Mouse (Mus musculus): ENCODE measurements around the gene Atp11c. TPM values are rescaled to one million over a fixed set of nuclear protein-coding genes. Genes with fewer than 3 reads are reported as not detected.
A peak's percentile ranks its signal among the peaks of the same experiment; 100 is the strongest.

Atp11c gene
- polyA plus RNA-seq, 1 experiment from 2014 or later: 13.5 TPM

DNA sequence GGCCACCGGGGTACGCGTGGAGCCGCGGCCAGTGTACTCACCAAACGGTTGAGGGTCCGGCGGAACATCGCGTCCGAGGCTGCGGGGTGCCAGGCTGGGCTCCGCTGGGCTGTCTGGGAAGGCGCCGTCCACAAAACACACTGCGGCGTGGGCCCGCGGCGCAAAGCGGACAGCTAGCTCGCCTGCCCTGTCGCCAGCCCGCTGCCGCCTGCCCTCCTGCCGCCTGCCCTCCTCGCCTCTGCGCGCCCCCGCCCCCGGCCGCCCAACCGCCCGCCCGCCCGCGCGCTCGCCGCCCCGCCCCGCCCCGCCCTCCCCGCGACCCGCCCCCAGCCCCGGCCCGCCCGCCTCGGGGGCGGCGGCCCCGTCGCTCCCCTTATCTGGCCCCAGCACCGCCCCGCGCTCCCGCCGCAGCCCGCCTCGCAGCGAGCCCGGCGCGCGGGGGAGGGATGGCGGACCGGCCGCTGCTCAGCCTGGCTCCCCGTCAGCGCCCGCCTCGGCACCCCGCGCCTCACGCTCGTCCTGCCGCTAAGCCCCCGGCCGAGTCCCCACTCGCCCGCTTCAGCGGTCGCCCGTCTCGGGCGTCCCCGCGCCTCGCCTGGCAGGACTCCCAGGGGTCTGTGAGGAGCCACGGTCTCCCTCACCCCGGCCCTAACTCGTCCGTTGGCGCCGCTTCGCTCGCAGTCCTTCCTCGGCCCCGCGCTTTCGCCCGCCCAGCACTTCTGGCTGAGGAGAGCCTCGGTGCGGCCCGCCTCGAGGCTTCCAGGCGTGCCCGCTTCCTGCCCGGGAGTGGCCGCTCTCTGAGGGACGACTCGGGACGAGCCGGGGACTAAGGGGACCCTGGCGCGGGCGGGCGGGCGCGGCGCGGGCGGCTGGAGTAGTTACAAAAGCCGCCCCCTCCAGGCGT lies 188.5 kb downstream of the Atp11c start:
- peak; percentile 72 for ATAC-seq
- peaks cover 8% of the 10 kb centered on the region; the same call in 1 of the 2 replicates for H3K4me1 ChIP-seq (replicated peaks; ENCODE audit: control insufficient read depth, insufficient read depth, low read length)
- H3K27me3 ChIP-seq (replicated peaks; ENCODE audit: control insufficient read depth, insufficient read depth, low read length): no peaks in the 10 kb centered on the region
- WGBS: 13% methylated on average over 31 of the region's 126 CpGs
- H3K27ac ChIP-seq (ENCODE audit: low read length): peak overlapping the region; percentile 92
- peak overlapping the region; percentile 71 for H3K4me3 ChIP-seq (replicated peaks; ENCODE audit: low read length)
- H3K9ac ChIP-seq (replicated peaks; ENCODE audit: low read depth, low read length): peak overlapping the region; percentile 81
- H3K36me3 ChIP-seq (ENCODE audit: control insufficient read depth, insufficient read depth): no peaks in the 10 kb centered on the region
- no peaks in the 10 kb centered on the region for H3K9me3 ChIP-seq (ENCODE audit: control insufficient read depth, low read length)
- H3K4me2 ChIP-seq (ENCODE audit: low read length): peak overlapping the region; percentile 60

DNA sequence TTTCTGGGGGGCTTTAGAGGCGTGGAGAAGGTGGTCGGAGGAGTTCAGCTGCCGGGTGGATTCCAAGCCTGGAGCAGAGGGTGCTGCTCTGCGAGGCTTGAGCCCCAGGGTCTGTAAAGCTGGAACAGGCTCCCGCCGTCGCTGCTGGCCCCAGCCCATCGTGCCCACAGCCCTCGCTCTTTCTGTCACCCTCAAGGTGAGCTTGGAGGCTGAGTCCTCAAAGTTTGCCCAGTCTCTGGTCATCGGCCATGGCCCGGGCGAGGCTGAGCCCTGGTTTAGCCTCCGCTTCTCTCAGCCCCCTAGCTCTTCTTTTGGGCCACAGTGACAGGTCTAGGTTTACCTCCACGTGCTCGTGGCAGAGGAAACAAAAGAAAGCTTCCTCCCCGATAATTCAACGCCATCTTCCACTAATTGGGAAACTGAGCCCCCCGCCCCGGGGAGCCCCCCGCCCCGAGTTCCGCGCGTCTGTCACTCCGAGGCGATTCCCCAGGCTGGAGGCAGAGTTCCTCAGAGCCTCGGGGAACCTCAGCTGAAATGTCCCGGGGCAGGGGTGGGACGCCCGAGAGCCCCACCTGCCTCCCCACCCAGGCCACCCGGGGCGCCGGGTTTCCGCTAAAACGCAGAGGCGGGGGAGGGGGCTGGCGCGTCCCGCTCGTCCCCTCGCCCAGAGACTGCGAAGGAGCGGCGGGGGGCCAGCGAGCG lies 189.3 kb downstream of the Atp11c start:
- H3K9me3 ChIP-seq (ENCODE audit: control insufficient read depth, low read length): no peaks in the 10 kb centered on the region
- peaks cover 8% of the 10 kb centered on the region; the same call in 1 of the 2 replicates for H3K4me1 ChIP-seq (replicated peaks; ENCODE audit: control insufficient read depth, insufficient read depth, low read length)
- 19% methylated on average over 38 of the region's 46 CpGs for WGBS
- peak overlapping the region; percentile 23; the same call in 1 of the 2 replicates for H3K27ac ChIP-seq (ENCODE audit: low read length)
- peak; percentile 15 for ATAC-seq
- no peaks in the 10 kb centered on the region for H3K36me3 ChIP-seq (ENCODE audit: control insufficient read depth, insufficient read depth)
- H3K4me2 ChIP-seq (ENCODE audit: low read length): peak overlapping the region; percentile 60
- peak overlapping the region; percentile 71 for H3K4me3 ChIP-seq (replicated peaks; ENCODE audit: low read length)
- no peaks in the 10 kb centered on the region for H3K27me3 ChIP-seq (replicated peaks; ENCODE audit: control insufficient read depth, insufficient read depth, low read length)
- H3K9ac ChIP-seq (replicated peaks; ENCODE audit: low read depth, low read length): peak overlapping the region; percentile 81

GRCm38 (mm10) chrX:60394292-60394691 lies 198.2 kb downstream of the Atp11c start:
- no peak overlapping the region for H3K4me3 ChIP-seq (replicated peaks; ENCODE audit: low read length)
- ATAC-seq: no peak
- H3K4me2 ChIP-seq (ENCODE audit: low read length): no peak overlapping the region
- H3K4me1 ChIP-seq (replicated peaks; ENCODE audit: control insufficient read depth, insufficient read depth, low read length): no peaks in the 10 kb centered on the region
- 60% methylated on average over 4 of the region's 4 CpGs for WGBS
- no peak overlapping the region for H3K9ac ChIP-seq (replicated peaks; ENCODE audit: low read depth, low read length)
- H3K36me3 ChIP-seq (ENCODE audit: control insufficient read depth, insufficient read depth): no peaks in the 10 kb centered on the region
- no peak overlapping the region for H3K27ac ChIP-seq (ENCODE audit: low read length)
- no peaks in the 10 kb centered on the region for H3K27me3 ChIP-seq (replicated peaks; ENCODE audit: control insufficient read depth, insufficient read depth, low read length)
- no peaks in the 10 kb centered on the region for H3K9me3 ChIP-seq (ENCODE audit: control insufficient read depth, low read length)

- no peak overlapping the region for H3K4me3 ChIP-seq (replicated peaks; ENCODE audit: low read length)
- no peak overlapping the region for H3K9ac ChIP-seq (replicated peaks; ENCODE audit: low read depth, low read length)
- H3K9me3 ChIP-seq (ENCODE audit: control insufficient read depth, low read length): no peaks in the 10 kb centered on the region
- no peak overlapping the region for H3K27ac ChIP-seq (ENCODE audit: low read length)
- ATAC-seq: no peak
- 81% methylated on average over 1 of the region's 1 CpGs for WGBS
- H3K4me2 ChIP-seq (ENCODE audit: low read length): no peak overlapping the region
- no peaks in the 10 kb centered on the region for H3K36me3 ChIP-seq (ENCODE audit: control insufficient read depth, insufficient read depth)
- no peaks in the 10 kb centered on the region for H3K27me3 ChIP-seq (replicated peaks; ENCODE audit: control insufficient read depth, insufficient read depth, low read length)
- no peaks in the 10 kb centered on the region for H3K4me1 ChIP-seq (replicated peaks; ENCODE audit: control insufficient read depth, insufficient read depth, low read length)
Measured at GRCm38 (mm10) chrX:60386852-60387251, 205.6 kb downstream of the Atp11c start.

DNA sequence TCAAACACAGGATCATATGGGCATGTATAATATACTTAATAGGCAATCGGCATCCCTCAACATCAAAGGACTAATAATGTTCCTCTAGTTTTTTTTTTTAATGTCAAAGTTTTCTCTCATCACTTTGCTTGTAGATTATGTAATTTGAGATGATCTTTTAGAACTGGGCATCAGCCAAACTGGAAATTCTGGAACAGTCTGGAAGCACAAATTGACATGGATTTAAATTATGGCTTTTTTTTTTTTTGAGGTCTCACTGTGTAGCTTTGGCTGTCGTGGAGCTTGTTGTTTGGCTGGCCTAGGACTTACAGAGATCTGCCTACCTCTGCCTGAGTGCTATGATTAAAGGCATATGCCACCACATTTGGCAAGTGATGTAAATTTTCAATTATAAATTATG lies 210.8 kb downstream of the Atp11c start:
- H3K27ac ChIP-seq (ENCODE audit: low read length): no peak overlapping the region
- no peaks in the 10 kb centered on the region for H3K27me3 ChIP-seq (replicated peaks; ENCODE audit: control insufficient read depth, insufficient read depth, low read length)
- ATAC-seq: no peak
- H3K4me1 ChIP-seq (replicated peaks; ENCODE audit: control insufficient read depth, insufficient read depth, low read length): no peaks in the 10 kb centered on the region
- no peak overlapping the region for H3K4me2 ChIP-seq (ENCODE audit: low read length)
- no peak overlapping the region for H3K4me3 ChIP-seq (replicated peaks; ENCODE audit: low read length)
- H3K9ac ChIP-seq (replicated peaks; ENCODE audit: low read depth, low read length): no peak overlapping the region
- H3K9me3 ChIP-seq (ENCODE audit: control insufficient read depth, low read length): no peaks in the 10 kb centered on the region
- 78% methylated on average over 2 of the region's 2 CpGs for WGBS
- H3K36me3 ChIP-seq (ENCODE audit: control insufficient read depth, insufficient read depth): no peaks in the 10 kb centered on the region

DNA sequence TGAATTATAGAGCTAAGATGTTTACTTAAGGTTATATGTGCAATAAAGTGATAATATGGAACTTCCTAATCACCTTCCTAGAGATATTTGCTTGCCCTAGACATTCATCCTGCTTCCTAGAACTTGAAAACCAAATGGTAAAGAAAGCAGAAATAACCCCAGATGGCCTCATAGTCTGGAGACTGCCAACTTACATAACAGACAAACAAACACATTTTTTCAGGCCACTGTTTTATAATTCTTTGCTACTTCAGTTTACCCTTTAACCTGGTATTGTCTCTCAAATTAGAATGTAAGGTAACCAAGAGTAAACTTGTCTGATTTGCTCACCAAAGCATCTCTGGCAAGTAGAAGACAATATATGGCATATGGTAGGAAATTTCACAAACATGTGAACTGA lies 212.1 kb downstream of the Atp11c start:
- Histone ChIP-seq H3K9me3 (ENCODE audit: control insufficient read depth, low read length) (no peaks in the 10 kb centered on the region), H3K9ac (replicated peaks; ENCODE audit: low read depth, low read length) (no peak overlapping the region), H3K4me2 (ENCODE audit: low read length) (no peak overlapping the region), H3K27ac (ENCODE audit: low read length) (no peak overlapping the region), H3K36me3 (ENCODE audit: control insufficient read depth, insufficient read depth) (no peaks in the 10 kb centered on the region), H3K4me1 (replicated peaks; ENCODE audit: control insufficient read depth, insufficient read depth, low read length) (no peaks in the 10 kb centered on the region), H3K27me3 (replicated peaks; ENCODE audit: control insufficient read depth, insufficient read depth, low read length) (no peaks in the 10 kb centered on the region), H3K4me3 (replicated peaks; ENCODE audit: low read length) (no peak overlapping the region)
- ATAC-seq: no peak

- H3K9me3 ChIP-seq (ENCODE audit: control insufficient read depth, low read length): no peaks in the 10 kb centered on the region
- no peak overlapping the region for H3K9ac ChIP-seq (replicated peaks; ENCODE audit: low read depth, low read length)
- H3K27me3 ChIP-seq (replicated peaks; ENCODE audit: control insufficient read depth, insufficient read depth, low read length): no peaks in the 10 kb centered on the region
- H3K4me1 ChIP-seq (replicated peaks; ENCODE audit: control insufficient read depth, insufficient read depth, low read length): no peaks in the 10 kb centered on the region
- ATAC-seq: no peak
- H3K27ac ChIP-seq (ENCODE audit: low read length): no peak overlapping the region
- no peak overlapping the region for H3K4me3 ChIP-seq (replicated peaks; ENCODE audit: low read length)
- H3K36me3 ChIP-seq (ENCODE audit: control insufficient read depth, insufficient read depth): no peaks in the 10 kb centered on the region
- 92% methylated on average over 1 of the region's 1 CpGs for WGBS
- H3K4me2 ChIP-seq (ENCODE audit: low read length): no peak overlapping the region
Measured at GRCm38 (mm10) chrX:60348741-60349140, 243.8 kb downstream of the Atp11c start.

DNA sequence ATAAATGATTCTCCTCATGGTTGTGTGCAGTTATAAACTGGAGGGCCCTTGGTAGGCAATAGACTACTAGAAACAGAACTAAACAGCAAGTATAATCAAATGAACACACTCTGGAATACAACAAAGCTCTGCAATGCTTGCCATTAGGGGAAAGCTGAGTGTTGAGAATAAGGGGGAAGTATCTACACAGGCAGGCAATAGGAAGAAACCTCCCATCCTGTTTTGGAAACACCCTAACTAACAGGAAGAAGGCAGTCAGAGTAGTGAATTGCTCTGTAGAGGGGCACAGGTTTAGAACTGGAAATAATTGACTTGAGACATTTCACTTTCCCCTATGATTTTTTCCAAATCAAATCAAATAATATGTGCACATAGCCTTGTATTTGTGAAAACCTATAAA lies 247.1 kb downstream of the Atp11c start:
- H3K27ac ChIP-seq (ENCODE audit: low read length): no peak overlapping the region
- no peaks in the 10 kb centered on the region for H3K36me3 ChIP-seq (ENCODE audit: control insufficient read depth, insufficient read depth)
- ATAC-seq: no peak

DNA sequence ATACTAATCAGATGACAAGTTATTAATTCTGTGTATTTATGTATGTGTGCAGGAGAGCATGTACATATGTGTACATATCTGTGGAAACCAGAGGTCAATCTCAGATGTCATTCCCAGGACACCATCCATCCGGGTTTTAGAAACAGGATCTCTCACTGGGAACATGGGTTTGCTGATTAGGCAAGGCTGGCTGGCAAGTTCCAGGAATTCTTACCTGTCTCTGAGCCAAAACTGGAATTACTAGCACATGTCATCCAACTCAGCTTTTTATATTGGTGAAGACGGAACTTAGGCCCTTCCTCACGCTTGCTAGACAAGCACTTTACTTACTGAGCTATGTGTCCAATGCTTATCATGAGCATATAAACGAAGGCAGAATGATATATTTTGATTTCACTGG lies 247.5 kb downstream of the Atp11c start:
- no peak overlapping the region for H3K4me3 ChIP-seq (replicated peaks; ENCODE audit: low read length)
- H3K27ac ChIP-seq (ENCODE audit: low read length): no peak overlapping the region
- ATAC-seq: no peak

More for the DNA sequence above, 247.1 kb downstream of the Atp11c start:
- Histone ChIP-seq H3K4me3 (replicated peaks; ENCODE audit: low read length) (no peak overlapping the region), H3K9me3 (ENCODE audit: control insufficient read depth, low read length) (no peaks in the 10 kb centered on the region), H3K4me2 (ENCODE audit: low read length) (no peak overlapping the region), H3K9ac (replicated peaks; ENCODE audit: low read depth, low read length) (no peak overlapping the region), H3K27me3 (replicated peaks; ENCODE audit: control insufficient read depth, insufficient read depth, low read length) (no peaks in the 10 kb centered on the region), H3K4me1 (replicated peaks; ENCODE audit: control insufficient read depth, insufficient read depth, low read length) (no peaks in the 10 kb centered on the region)

More for the DNA sequence above, 247.5 kb downstream of the Atp11c start:
- Histone ChIP-seq H3K9ac (replicated peaks; ENCODE audit: low read depth, low read length) (no peak overlapping the region), H3K9me3 (ENCODE audit: control insufficient read depth, low read length) (no peaks in the 10 kb centered on the region), H3K4me2 (ENCODE audit: low read length) (no peak overlapping the region), H3K4me1 (replicated peaks; ENCODE audit: control insufficient read depth, insufficient read depth, low read length) (no peaks in the 10 kb centered on the region), H3K36me3 (ENCODE audit: control insufficient read depth, insufficient read depth) (no peaks in the 10 kb centered on the region), H3K27me3 (replicated peaks; ENCODE audit: control insufficient read depth, insufficient read depth, low read length) (no peaks in the 10 kb centered on the region)
- WGBS: 78% methylated on average over 4 of the region's 4 CpGs

Measured in forebrain, embryonic 16.5 days (tissue).